In the genomic region with DNA sequence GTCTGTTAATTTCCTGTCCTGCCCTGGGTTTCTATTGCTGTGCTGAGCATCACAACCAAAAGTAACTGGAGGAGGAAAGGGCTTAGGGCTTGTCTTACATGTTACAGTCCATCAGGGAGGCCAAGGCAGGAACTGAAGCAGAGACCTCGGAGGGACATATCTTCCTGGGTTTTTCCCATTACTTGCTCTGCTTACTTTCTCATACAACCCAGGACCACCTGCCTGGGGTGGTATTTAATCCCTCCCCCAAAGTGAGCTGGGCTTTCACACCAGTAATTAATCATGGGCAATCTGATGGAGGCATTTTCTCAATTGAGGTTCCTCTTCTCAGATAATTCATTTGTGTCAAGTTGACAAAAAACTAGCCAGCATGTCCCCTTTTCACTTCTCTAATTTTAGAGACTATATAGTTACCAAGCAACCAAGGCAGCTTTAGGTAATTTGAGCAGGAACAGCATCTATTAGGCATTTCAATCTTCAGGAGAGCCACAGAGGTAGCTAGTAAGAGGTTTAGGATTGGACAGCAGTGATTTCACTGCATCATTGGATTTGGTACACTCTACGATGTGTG, we compare ENCODE assay signal across 22 mouse cellular contexts. TPM values are rescaled to one million over a fixed set of nuclear protein-coding genes. Genes with fewer than 3 reads are reported as not detected.
DNase-seq lines count a peak whose midpoint lies in the region; ATAC-seq and TF ChIP-seq lines count a peak whose summit lies in the region.
"Had no signal": no experiment of that assay in that cellular context is flagged by ENCODE, and none has a peak within 500 bp of the region (broad histone marks: within the 10 kb centered on the region; RNA-seq: fewer than 3 reads in every experiment).

No protein-coding gene starts in this region.

- TF ChIP-seq CTCF in gastrocnemius, adult 2 months (IDR thresholded peaks at IDR 0.05) = no peak
- no peak for TF ChIP-seq CTCF in liver, adult 2 months (IDR thresholded peaks at IDR 0.05; ENCODE audit: low read depth, low read length)

- DNase-seq in gastrocnemius, adult 2 months = no peak
- DNase-seq in gastrocnemius, postnatal 4 days (ENCODE audit: low spot score in 2 of 2) = no peak
- DNase-seq in liver, adult 2 months (ENCODE audit: extremely low read depth, low read depth, low spot score) = no peak
- no peak for DNase-seq in liver, embryonic 11.5 days (ENCODE audit: low spot score)
- peak; percentile 29 for DNase-seq in MEL-GATA-1-ER (ENCODE audit: extremely low read depth, low read depth)
- no peak for DNase-seq in left cerebral cortex, adult 8-10 months (ENCODE audit: low spot score in 2 of 2)
- DNase-seq: adrenal gland, adult 2 months; cerebellum, adult 9-11 months; gastrocnemius, postnatal 14 days; heart, postnatal 14 days; kidney, adult 2 months; kidney, postnatal 25 days; retina, postnatal 1 day; right cerebral cortex, postnatal 4 days; thymus, postnatal 4 days had no signal

- H3K27me3 ChIP-seq in liver, adult 2 months (ENCODE audit: control insufficient read depth, insufficient read depth, low read length) = no peaks in the 10 kb centered on the region
- H3K27me3 ChIP-seq in liver, embryonic 11.5 days (replicated peaks; ENCODE audit: control insufficient read depth, insufficient read depth, low read length) = no peaks in the 10 kb centered on the region
- H3K27me3 ChIP-seq: forebrain, embryonic 12.5 days; heart, embryonic 12.5 days; midbrain, embryonic 15.5 days had no signal

- H3K79me2 ChIP-seq in liver, adult 2 months (ENCODE audit: control insufficient read depth, insufficient read depth, low read length) = peaks cover 35% of the 10 kb centered on the region

- ATAC-seq in liver, embryonic 11.5 days (replicated peaks; ENCODE audit: low FRiP score) = no peak
- ATAC-seq in monocyte, adult 5-6 weeks (replicated peaks; ENCODE audit: insufficient number of reproducible peaks, low FRiP score, low TSS enrichment, poor library complexity, severe bottlenecking) = peak; percentile 58
- ATAC-seq in CD4-positive, CD25-positive, alpha-beta regulatory T cell, adult 4 months = no peak
- ATAC-seq: midbrain, embryonic 15.5 days had no signal

- H3K36me3 ChIP-seq in liver, adult 2 months (ENCODE audit: control insufficient read depth, insufficient read depth, low read length) = no peaks in the 10 kb centered on the region
- no peaks in the 10 kb centered on the region for H3K36me3 ChIP-seq in liver, embryonic 11.5 days (ENCODE audit: control insufficient read depth, insufficient read depth, low read length)
- H3K36me3 ChIP-seq: forebrain, embryonic 12.5 days; heart, embryonic 12.5 days; midbrain, embryonic 15.5 days had no signal

- H3K4me2 ChIP-seq in liver, embryonic 11.5 days = no peak overlapping the region
- H3K4me2 ChIP-seq: forebrain, embryonic 12.5 days; heart, embryonic 12.5 days; midbrain, embryonic 15.5 days had no signal

- TF ChIP-seq POLR2A in liver, adult 2 months (IDR thresholded peaks at IDR 0.05; ENCODE audit: extremely low read depth, insufficient read depth, low read length) = no peak

- no peak overlapping the region for H3K9ac ChIP-seq in liver, adult 2 months (ENCODE audit: low read depth, low read length)
- H3K9ac ChIP-seq in liver, embryonic 11.5 days (ENCODE audit: low read depth, low read length) = no peak overlapping the region
- H3K9ac ChIP-seq: forebrain, embryonic 12.5 days; heart, embryonic 12.5 days; liver, embryonic 14.5 days; midbrain, embryonic 15.5 days had no signal

- WGBS in liver, adult 2 months = 78% methylated on average over 2 of the region's 2 CpGs
- 73% methylated on average over 2 of the region's 2 CpGs for WGBS in liver, embryonic 11.5 days

- intact Hi-C loops in gastrocnemius, adult 2 months (cut with DNase I) = no loop called here

- peak overlapping the region; percentile 74 for H3K27ac ChIP-seq in gastrocnemius, adult 2 months
- H3K27ac ChIP-seq in liver, adult 2 months (replicated peaks; ENCODE audit: insufficient read depth, low read depth, low read length) = peak overlapping the region; percentile 8; the same call in 1 of the 2 replicates
- H3K27ac ChIP-seq in liver, embryonic 11.5 days (ENCODE audit: low read depth, low read length) = no peak overlapping the region
- H3K27ac ChIP-seq: forebrain, embryonic 12.5 days; left cerebral cortex, adult 2 months; liver, embryonic 14.5 days; midbrain, embryonic 15.5 days had no signal

- no peak overlapping the region for H3K4me3 ChIP-seq in gastrocnemius, adult 2 months
- H3K4me3 ChIP-seq in liver, adult 2 months (ENCODE audit: insufficient read depth, low read depth, low read length) = no peak overlapping the region
- no peak overlapping the region for H3K4me3 ChIP-seq in liver, embryonic 11.5 days (ENCODE audit: low read depth, low read length)
- H3K4me3 ChIP-seq: forebrain, embryonic 12.5 days; heart, embryonic 12.5 days; left cerebral cortex, adult 2 months; midbrain, embryonic 15.5 days had no signal

- H3K4me1 ChIP-seq in liver, adult 2 months (ENCODE audit: control insufficient read depth, insufficient read depth, low read length) = peaks cover 22% of the 10 kb centered on the region
- peaks cover 9% of the 10 kb centered on the region for H3K4me1 ChIP-seq in liver, embryonic 11.5 days (replicated peaks; ENCODE audit: control insufficient read depth, insufficient read depth, low read length)

- H3K9me3 ChIP-seq in liver, embryonic 11.5 days (ENCODE audit: control insufficient read depth, low read length) = no peaks in the 10 kb centered on the region
- H3K9me3 ChIP-seq: forebrain, embryonic 12.5 days; heart, embryonic 12.5 days; midbrain, embryonic 15.5 days had no signal

RNA-seq across cellular contexts. Expression of gene Ube2n, which starts 15.7 kb away (rescaled TPM):
- total RNA-seq in gastrocnemius, adult 2 months (2021) = 10 to 100 TPM; 71.3 to 75.6 TPM
- 100 to 1,000 TPM; 127 to 128 TPM for total RNA-seq in gastrocnemius, postnatal 4 days (2021)
- total RNA-seq in liver, adult 2 months (2014; rRNA removed) = 29.6 and 34.1 TPM in 2 replicates
- 19.1 and 19.2 TPM in 2 replicates for polyA plus RNA-seq in liver, adult 2 months (2012; rRNA removed)
- 310 and 327 TPM in 2 replicates for polyA plus RNA-seq in liver, embryonic 11.5 days (2014; fragmentation: Nextera tagmentation; extraction: Ambion mirVana)
- 101 to 144 TPM (median 135 TPM) in 3 replicates for total RNA-seq in monocyte, adult 5-6 weeks (2017)
- polyA plus RNA-seq in CD4-positive, CD25-positive, alpha-beta regulatory T cell, adult 4 months (2017; shearing (Covaris generic)) = 100 to 1,000 TPM; 307 to 309 TPM
- 100 to 1,000 TPM; 181 to 234 (median 208) TPM for total RNA-seq in left cerebral cortex, adult 8-10 months (2022)

RNA-seq across cellular contexts. Expression of gene Mrpl42, which starts 28.9 kb away (rescaled TPM):
- 100 to 1,000 TPM; 307 to 392 TPM for total RNA-seq in gastrocnemius, adult 2 months (2021)
- total RNA-seq in gastrocnemius, postnatal 4 days (2021) = 100 to 1,000 TPM; 155 to 161 TPM
- 84.1 and 98.5 TPM in 2 replicates for total RNA-seq in liver, adult 2 months (2014; rRNA removed)
- polyA plus RNA-seq in liver, adult 2 months (2012; rRNA removed) = 73.1 and 78.5 TPM in 2 replicates
- polyA plus RNA-seq in liver, embryonic 11.5 days (2014; fragmentation: Nextera tagmentation; extraction: Ambion mirVana) = 364 and 391 TPM in 2 replicates
- 39.1 to 48.3 TPM (median 43.7 TPM) in 3 replicates for total RNA-seq in monocyte, adult 5-6 weeks (2017)
- 100 to 1,000 TPM; 167 TPM for polyA plus RNA-seq in CD4-positive, CD25-positive, alpha-beta regulatory T cell, adult 4 months (2017; shearing (Covaris generic))
- total RNA-seq in left cerebral cortex, adult 8-10 months (2022) = 10 to 100 TPM; 60.9 to 73.8 (median 65.8) TPM

RNA-seq across cellular contexts. Expression of gene Nudt4, which starts 33.3 kb away (rescaled TPM):
- 100 to 1,000 TPM; 182 to 332 TPM for total RNA-seq in gastrocnemius, adult 2 months (2021)
- total RNA-seq in gastrocnemius, postnatal 4 days (2021) = 100 to 1,000 TPM; 213 to 216 TPM
- 88.2 and 91.5 TPM in 2 replicates for total RNA-seq in liver, adult 2 months (2014; rRNA removed)
- 36.7 and 37.2 TPM in 2 replicates for polyA plus RNA-seq in liver, adult 2 months (2012; rRNA removed)
- 95.8 and 97.9 TPM in 2 replicates for polyA plus RNA-seq in liver, embryonic 11.5 days (2014; fragmentation: Nextera tagmentation; extraction: Ambion mirVana)
- total RNA-seq in monocyte, adult 5-6 weeks (2017) = 60.2 to 71.0 TPM (median 66.3 TPM) in 3 replicates
- 1 to 10 TPM; 7.0 to 9.1 TPM for polyA plus RNA-seq in CD4-positive, CD25-positive, alpha-beta regulatory T cell, adult 4 months (2017; shearing (Covaris generic))
- 100 to 1,000 TPM; 125 to 146 (median 131) TPM for total RNA-seq in left cerebral cortex, adult 8-10 months (2022)
